Mouse (Mus musculus): ENCODE data around the gene B4galt5. TPM values are rescaled to one million over a fixed set of nuclear protein-coding genes. Genes with fewer than 3 reads are reported as not detected.

B4galt5 gene
- polyA plus RNA-seq, 1 experiment from 2014 or later: 9.9 TPM

DNA sequence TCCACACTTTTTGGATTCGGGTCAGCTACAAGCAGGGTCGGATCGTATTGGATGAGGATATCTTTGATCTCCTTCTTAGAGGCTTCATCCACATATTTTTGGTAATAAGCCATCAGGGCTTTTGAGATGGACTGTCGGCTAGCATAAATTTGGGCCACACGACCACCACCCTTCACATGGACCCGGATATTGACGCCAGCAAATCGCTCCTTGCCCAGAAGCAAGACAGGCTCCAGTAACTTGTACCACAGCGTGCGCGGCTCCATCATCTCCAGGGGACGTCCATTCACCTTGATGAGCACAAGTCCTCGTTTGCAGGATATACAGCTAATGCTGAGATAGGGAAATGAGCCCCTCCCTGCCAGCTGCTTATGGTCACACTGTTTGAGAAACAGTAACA, 67.5 kb downstream of the B4galt5 start:
- no peak for ATAC-seq
- 77% methylated on average over 13 of the region's 13 CpGs for WGBS (ENCODE audit: insufficient replicate concordance)

DNA sequence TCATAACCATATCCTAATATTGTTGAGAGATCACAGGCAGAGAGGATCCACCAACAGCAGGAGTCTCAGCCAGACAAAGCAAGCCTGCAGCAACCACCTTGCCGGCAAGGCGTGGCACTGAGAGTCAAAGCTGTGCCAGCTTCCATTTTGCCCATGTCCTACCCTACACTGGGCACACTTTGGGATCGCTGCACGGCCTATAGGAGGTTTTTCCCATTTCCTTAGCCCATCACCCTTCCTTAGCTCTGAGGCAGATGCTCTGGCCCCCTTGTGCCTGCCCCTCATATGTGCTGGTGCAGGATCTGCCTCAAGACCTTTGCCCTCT, 68.0 kb downstream of the B4galt5 start:
- Histone ChIP-seq H3K4me3 (no peak overlapping the region), H3K36me3 (no peaks in the 10 kb centered on the region), H3K4me1 (peaks cover 9% of the 10 kb centered on the region), H3K4me2 (0 out of 2 replicates have a peak overlapping the region, but pooled peaks have one; percentile 1), H3K27ac (no peak overlapping the region), H3K9me3 (replicated peaks) (no peaks in the 10 kb centered on the region), H3K9ac (no peak overlapping the region), H3K27me3 (replicated peaks) (peaks cover 8% of the 10 kb centered on the region)
- WGBS (ENCODE audit: insufficient replicate concordance): 64% methylated on average over 4 of the region's 4 CpGs
- ATAC-seq: peak; percentile 52; the same call in 1 of the 2 replicates

More for the DNA sequence above, 67.5 kb downstream of the B4galt5 start:
- Histone ChIP-seq H3K4me3 (no peak overlapping the region), H3K36me3 (no peaks in the 10 kb centered on the region), H3K27ac (no peak overlapping the region), H3K9me3 (replicated peaks) (no peaks in the 10 kb centered on the region), H3K9ac (no peak overlapping the region), H3K27me3 (replicated peaks) (peaks cover 8% of the 10 kb centered on the region), H3K4me2 (no peak overlapping the region), H3K4me1 (peaks cover 9% of the 10 kb centered on the region)

DNA sequence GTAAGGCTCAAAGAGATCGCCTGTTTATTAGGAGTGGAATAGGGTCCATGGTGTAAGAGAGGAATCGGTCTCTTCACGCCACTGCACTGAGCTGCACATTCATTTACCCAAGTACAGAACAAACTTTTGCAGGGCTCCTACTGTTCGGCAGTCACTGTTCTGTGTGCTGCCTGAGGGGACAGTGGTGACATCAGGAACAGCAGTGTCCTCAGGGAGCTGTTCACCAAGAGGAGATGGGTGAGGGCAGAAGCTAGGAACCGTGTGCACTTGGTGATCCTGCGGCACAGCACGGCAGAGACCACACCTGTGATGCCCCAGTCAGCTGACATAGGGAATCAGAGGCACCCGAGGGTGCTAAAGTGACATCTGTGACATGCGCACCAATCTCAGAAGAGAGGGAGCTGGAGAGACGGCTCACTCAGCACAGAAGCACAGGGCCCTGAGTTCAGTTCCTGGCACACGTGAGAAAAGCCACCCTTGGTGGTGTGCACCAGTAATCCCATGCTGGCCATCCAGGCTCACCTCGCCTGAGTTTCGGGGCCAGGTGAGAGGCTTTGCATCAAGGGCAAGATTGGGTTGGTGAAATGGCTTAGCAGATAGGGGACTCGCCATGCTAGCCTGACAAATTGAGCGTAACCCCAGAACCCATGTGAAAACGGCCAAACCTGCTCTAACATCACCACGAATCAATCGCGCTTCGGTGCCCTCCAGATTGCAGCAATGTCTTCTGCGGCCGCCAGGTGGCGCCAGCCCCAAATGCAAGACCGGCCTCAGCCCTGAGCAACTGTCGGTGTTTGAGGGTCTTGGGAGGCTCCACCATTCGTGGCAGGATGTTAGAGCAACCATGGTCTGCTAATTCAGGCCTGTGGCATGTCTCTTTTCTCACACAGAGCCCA, 68.6 kb downstream of the B4galt5 start:
- 40% methylated on average over 26 of the region's 26 CpGs for WGBS (ENCODE audit: insufficient replicate concordance)
- no peak overlapping the region for H3K9ac ChIP-seq
- peaks cover 8% of the 10 kb centered on the region for H3K27me3 ChIP-seq (replicated peaks)
- H3K4me3 ChIP-seq: no peak overlapping the region
- ATAC-seq: peak; percentile 68; the same call in 1 of the 2 replicates
- 0 out of 2 replicates have a peak overlapping the region, but pooled peaks have one; percentile 1 for H3K4me2 ChIP-seq
- H3K27ac ChIP-seq: no peak overlapping the region
- H3K4me1 ChIP-seq: peaks cover 9% of the 10 kb centered on the region
- no peaks in the 10 kb centered on the region for H3K9me3 ChIP-seq (replicated peaks)
- no peaks in the 10 kb centered on the region for H3K36me3 ChIP-seq

DNA sequence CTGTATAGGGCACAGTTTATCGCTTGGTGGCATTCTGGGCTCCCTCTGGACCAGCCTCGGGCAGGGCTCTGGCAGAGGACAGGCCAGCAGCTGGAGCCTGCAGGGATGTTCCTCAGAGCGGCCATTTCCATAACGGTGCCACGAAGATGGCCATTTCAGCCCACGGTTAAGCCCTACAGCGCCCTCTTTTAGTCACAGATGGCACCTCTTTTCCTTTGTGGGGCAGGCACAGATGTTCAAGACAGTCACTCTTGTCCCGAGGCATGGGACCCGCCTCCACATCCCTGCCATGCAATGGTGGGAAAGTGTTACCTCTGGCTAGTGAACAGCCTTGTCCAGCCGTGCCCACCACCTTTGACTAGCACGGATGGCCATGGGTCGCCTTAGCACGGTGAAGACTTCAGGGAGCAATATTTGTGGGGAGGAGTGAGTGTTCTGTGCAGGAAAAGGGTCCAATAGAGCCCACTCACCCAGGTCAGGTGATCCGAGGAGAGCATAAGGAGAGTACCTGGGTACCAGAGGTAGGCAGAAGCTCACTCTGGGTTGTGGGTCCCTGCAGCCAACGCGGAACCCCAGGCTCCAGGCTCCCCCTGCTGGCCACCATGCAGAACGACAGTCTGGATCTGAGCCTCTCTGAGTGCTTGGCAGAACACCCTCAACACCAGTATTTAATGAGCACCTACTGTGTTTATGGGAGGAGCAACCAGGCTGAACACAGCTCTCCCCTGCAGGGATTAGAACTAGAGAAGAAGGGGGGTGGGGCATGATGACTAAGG, 70.0 kb downstream of the B4galt5 start:
- 0 out of 2 replicates have a peak, but pooled peaks have one; percentile 33 for ATAC-seq
- Histone ChIP-seq H3K9me3 (replicated peaks) (no peaks in the 10 kb centered on the region), H3K27ac (no peak overlapping the region), H3K4me2 (no peak overlapping the region), H3K4me3 (no peak overlapping the region), H3K36me3 (no peaks in the 10 kb centered on the region), H3K4me1 (peaks cover 9% of the 10 kb centered on the region), H3K27me3 (replicated peaks) (peaks cover 8% of the 10 kb centered on the region), H3K9ac (no peak overlapping the region)
- WGBS (ENCODE audit: insufficient replicate concordance): 48% methylated on average over 17 of the region's 17 CpGs

DNA sequence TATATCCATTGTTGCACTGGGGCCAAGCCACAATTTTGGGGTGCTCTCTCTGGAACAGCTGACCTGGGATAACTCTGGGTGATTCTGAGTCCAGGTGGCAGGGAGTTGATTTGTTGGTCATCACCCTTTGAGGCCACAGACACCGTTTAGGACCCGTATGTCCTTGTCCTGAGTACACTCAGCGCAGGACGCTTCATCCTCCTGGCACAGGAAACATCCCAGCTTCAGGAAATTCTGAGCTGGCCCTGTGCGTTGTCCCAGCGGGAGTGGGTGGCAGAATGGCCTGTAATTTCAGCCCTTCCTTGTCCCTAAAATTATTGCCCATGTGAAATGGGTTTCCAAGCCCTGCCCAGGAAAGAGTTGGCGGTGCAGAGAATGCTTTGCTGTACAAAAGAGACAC, 71.0 kb downstream of the B4galt5 start:
- H3K36me3 ChIP-seq: no peaks in the 10 kb centered on the region
- H3K9me3 ChIP-seq (replicated peaks): no peaks in the 10 kb centered on the region
- peaks cover 9% of the 10 kb centered on the region for H3K4me1 ChIP-seq
- H3K9ac ChIP-seq: no peak overlapping the region
- H3K4me3 ChIP-seq: no peak overlapping the region
- 71% methylated on average over 7 of the region's 7 CpGs for WGBS (ENCODE audit: insufficient replicate concordance)
- H3K27ac ChIP-seq: no peak overlapping the region
- H3K27me3 ChIP-seq (replicated peaks): peaks cover 8% of the 10 kb centered on the region
- no peak overlapping the region for H3K4me2 ChIP-seq
- ATAC-seq: no peak

DNA sequence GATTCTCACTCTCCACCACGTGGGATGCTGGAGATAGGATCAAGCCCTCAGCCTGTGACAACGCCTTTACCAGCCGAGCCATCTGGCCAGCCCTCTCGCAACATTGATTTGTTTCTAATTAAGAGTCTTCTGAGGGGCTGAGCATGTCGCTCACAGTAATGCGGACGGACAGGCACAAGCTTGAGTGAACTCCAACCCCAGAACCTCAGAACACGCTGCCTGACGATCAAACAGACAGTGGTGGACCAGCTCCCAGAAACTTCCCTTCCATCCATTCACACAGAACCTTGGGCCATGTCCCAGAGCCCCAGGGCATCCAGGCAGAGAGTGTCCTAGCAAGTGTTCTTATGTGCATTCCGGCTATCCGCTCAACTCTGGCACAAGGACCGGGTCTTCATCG, 72.0 kb downstream of the B4galt5 start:
- Histone ChIP-seq H3K4me3 (no peak overlapping the region), H3K4me1 (peaks cover 9% of the 10 kb centered on the region), H3K4me2 (no peak overlapping the region), H3K27ac (no peak overlapping the region), H3K36me3 (no peaks in the 10 kb centered on the region), H3K27me3 (replicated peaks) (peaks cover 8% of the 10 kb centered on the region), H3K9me3 (replicated peaks) (no peaks in the 10 kb centered on the region), H3K9ac (no peak overlapping the region)
- no peak for ATAC-seq
- 71% methylated on average over 13 of the region's 13 CpGs for WGBS (ENCODE audit: insufficient replicate concordance)

DNA sequence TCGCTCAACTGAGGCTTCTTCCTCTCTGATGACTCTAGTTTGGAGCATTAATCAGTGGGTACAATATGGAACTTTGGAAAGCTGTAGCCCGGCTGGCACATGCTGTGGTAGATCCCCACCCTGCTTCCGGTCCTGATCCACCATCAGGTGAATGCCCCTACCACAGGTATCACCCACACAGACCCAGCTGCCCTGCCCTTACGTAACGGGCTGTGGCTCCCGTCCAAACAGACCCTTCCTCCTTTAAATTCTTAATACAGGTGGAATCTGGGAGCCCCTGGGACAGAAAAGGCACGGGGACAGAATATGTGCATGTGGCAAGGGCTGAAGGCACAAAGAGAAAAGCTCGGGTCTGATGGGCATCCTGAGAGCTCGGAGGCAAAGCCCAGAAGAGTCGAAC, 73.1 kb downstream of the B4galt5 start:
- no peak for ATAC-seq
- Histone ChIP-seq H3K4me1 (peaks cover 6% of the 10 kb centered on the region), H3K27ac (no peak overlapping the region), H3K4me2 (no peak overlapping the region), H3K4me3 (no peak overlapping the region), H3K36me3 (no peaks in the 10 kb centered on the region), H3K9me3 (replicated peaks) (no peaks in the 10 kb centered on the region), H3K27me3 (replicated peaks) (peaks cover 8% of the 10 kb centered on the region), H3K9ac (no peak overlapping the region)
- 70% methylated on average over 10 of the region's 10 CpGs for WGBS (ENCODE audit: insufficient replicate concordance)

DNA sequence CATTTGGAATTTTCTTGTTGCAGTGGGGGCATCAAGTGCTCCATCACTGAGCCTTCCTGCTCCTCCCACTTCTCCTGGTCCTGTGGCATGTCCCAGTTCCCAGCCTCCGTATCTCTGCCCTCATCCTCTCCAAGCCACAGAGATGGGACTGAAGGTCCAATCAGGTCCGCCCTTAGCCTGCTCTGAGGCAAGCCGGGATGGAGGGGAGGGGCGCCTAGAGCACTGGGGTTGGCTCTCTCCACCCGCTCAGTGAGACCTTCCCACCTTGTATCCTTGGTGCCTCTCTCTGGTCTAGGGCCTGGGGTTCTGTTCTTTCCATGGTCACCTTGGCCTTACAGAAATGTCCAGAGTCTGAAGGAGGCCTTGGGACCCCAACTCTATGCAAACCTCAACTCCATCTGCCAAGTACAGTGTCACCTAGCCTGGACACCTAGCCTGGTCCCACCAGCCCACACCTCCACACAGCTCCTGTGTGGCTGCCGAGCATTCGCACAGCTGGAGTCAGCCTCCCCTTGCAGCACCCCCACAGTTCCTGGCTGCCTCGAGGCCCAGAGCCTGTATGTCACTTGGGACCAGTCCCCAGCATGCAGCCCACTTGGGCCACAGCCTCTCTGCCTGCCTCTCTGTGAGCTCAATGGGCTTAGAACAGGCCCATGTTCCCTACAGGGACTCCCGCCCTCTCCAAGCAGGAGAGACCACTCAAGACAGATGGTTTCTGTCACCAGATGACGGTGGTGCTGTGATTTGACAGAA, 74.1 kb downstream of the B4galt5 start:
- 61% methylated on average over 10 of the region's 10 CpGs for WGBS (ENCODE audit: insufficient replicate concordance)
- ATAC-seq: no peak
- Histone ChIP-seq H3K9ac (no peak overlapping the region), H3K4me2 (no peak overlapping the region), H3K4me1 (no peaks in the 10 kb centered on the region), H3K27ac (no peak overlapping the region), H3K9me3 (replicated peaks) (no peaks in the 10 kb centered on the region), H3K27me3 (replicated peaks) (peaks cover 1% of the 10 kb centered on the region; the same call in 1 of the 2 replicates), H3K4me3 (no peak overlapping the region), H3K36me3 (no peaks in the 10 kb centered on the region)

DNA sequence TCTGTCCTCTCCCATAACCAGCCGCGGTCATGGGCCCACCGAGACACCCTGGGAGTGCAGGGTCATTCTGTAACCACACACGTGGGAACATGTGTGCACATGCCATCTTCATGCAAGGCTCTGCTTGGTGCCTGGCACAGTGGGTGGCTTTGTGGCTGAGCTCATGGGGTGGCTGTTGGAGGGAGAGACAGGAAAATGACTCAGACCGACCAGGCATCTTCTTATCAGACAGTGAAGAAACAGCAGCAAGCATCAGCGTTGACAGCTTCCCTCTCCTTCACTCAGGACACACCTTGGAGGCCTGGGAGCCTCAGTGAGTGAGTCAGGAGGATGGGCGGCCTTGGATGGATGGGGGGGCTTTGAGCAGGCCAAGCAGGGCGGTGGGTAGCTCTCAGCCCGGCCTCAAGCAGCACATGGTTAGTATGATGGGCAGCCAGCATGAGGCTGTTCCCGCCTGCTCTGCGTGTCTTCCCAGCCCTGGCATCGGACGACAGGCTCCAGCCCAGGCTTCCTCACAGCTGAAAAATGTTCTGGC, 75.7 kb downstream of the B4galt5 start:
- Histone ChIP-seq H3K9ac (no peak overlapping the region), H3K4me2 (no peak overlapping the region), H3K9me3 (replicated peaks) (no peaks in the 10 kb centered on the region), H3K27me3 (replicated peaks) (no peaks in the 10 kb centered on the region), H3K36me3 (no peaks in the 10 kb centered on the region), H3K4me3 (no peak overlapping the region), H3K27ac (no peak overlapping the region), H3K4me1 (no peaks in the 10 kb centered on the region)
- 60% methylated on average over 13 of the region's 13 CpGs for WGBS (ENCODE audit: insufficient replicate concordance)
- ATAC-seq: no peak

DNA sequence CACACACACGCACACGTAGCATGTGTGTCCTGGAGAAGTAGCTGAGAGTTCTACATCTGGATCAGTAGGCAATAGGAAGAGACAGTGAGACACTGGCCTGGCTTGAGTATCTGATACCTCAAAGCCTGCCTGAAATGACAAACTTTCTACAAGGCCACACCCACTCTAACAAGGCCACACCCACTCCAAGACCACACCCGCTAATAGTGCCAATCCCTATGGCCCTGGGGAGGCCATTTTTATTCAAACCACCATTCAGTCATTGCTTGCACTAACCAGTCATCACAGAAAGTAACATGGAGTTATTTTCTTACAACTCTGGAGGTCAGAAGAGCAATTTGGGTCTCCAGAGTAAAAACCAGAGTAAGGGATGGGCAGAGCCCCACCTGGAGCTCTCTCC, 76.3 kb downstream of the B4galt5 start:
- Histone ChIP-seq H3K27me3 (replicated peaks) (no peaks in the 10 kb centered on the region), H3K4me3 (no peak overlapping the region), H3K27ac (no peak overlapping the region), H3K4me2 (no peak overlapping the region), H3K9me3 (replicated peaks) (no peaks in the 10 kb centered on the region), H3K9ac (no peak overlapping the region), H3K36me3 (no peaks in the 10 kb centered on the region), H3K4me1 (no peaks in the 10 kb centered on the region)
- WGBS (ENCODE audit: insufficient replicate concordance): 64% methylated on average over 3 of the region's 3 CpGs
- ATAC-seq: no peak

DNA sequence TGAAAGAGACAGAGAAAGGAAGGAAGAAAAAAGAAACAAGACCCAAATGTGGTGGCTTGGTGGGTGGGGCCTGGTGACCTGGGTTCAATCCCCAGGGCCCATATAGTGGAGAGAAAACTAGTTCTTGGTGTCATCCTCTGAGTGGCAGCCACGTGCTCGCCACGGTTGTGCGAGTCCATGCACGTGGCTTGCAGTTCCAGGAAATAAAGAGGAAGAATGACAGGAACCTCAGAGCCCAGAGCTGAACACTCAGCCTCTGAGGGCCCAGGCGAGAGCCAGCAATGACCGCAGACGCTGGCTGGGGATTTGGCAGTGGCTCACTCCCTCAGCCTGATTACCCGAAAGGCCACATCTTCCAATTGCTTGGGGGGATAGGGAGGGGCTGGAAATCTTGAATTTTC, 77.9 kb downstream of the B4galt5 start:
- Histone ChIP-seq H3K27ac (no peak overlapping the region), H3K4me2 (no peak overlapping the region), H3K4me1 (no peaks in the 10 kb centered on the region), H3K27me3 (replicated peaks) (no peaks in the 10 kb centered on the region), H3K4me3 (no peak overlapping the region), H3K9me3 (replicated peaks) (no peaks in the 10 kb centered on the region), H3K36me3 (no peaks in the 10 kb centered on the region), H3K9ac (no peak overlapping the region)
- 55% methylated on average over 9 of the region's 9 CpGs for WGBS (ENCODE audit: insufficient replicate concordance)
- no peak for ATAC-seq
